Mouse (Mus musculus) adrenal gland, adult (tissue): ENCODE measurements at regions not wholly inside any gene's neighbourhood (a gene's known extent, or its start where the extent isn't known, plus 50 kb on each side); places are given as distances from the start of the nearest gene placed in this dataset.
A peak's percentile ranks its signal among the peaks of the same experiment; 100 is the strongest.

Source experiments
- DNase-seq, 2 experiments: peaks; one replicate each; pipeline ENCODE4 v3.0.0; 2022 to 2023; ENCODE audit warnings: low spot score in 1 of 2; ENCODE audit not compliant: inconsistent age in 2 of 2

DNA sequence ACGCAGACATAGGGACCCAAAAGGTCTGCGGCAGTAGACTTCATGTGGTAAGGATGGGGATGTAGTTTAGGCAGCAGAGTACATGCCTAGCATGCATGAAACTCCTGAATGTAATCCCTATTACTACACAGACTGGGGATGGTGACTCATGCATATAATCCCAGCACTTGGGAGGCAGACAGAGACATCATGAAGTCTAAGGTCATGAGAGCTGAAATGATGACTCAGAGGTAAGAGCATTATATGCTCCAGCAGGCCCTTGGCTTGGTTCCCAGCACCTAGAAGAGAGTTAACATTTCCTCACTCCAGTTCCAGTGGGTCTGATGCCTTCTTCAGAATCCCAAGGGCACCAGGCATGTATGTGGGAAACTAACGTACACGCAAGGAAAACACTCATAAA lies 412.2 kb downstream of the 1810013L24Rik start:
- peak in 1 of 2 experiments; percentile 76 for DNase-seq

DNA sequence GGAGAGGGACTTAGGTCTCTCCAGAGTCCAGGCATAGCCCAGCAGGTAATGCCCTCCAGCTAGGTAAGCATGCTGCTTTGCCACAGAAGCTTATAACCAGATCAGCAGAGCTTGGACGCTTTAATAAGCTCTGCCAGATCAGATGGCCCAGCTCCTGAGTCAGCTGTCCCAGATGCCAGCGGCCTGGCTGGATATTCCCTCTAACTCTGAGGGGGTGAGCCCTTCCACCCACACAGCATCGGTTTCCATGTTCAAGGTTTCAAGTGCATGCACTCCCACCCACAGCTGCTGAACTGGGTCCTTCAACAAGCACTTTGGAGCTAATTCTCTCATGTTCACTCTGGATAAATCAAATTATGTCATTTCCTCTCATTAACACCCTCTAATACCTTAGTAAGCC lies 417.3 kb downstream of the 1810013L24Rik start:
- peak in 1 of 2 experiments; percentile 44 for DNase-seq

GRCm38 (mm10) chr16:9253054-9253453 lies 423.2 kb downstream of the 1810013L24Rik start:
- no peak for DNase-seq

DNA sequence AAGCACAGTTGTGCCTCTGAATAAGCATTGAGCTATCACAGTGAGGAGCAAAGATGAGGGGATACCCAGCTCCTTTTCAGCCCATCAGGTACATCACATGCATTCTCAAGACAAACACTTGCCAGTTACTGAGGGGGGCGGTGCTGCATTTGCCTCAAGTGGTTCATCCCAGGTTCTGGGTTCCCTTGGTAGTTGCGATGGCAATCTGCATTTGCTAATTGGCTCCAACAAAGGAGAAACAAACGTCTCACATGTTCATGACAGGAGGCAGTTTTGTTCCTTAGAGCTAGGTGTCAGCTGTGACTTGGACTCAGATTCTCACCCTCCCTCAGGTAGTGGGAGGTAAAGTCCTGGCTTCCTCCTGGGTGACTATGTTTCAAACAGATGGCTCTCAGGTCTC lies 425.5 kb downstream of the 1810013L24Rik start:
- DNase-seq, result no peak

DNA sequence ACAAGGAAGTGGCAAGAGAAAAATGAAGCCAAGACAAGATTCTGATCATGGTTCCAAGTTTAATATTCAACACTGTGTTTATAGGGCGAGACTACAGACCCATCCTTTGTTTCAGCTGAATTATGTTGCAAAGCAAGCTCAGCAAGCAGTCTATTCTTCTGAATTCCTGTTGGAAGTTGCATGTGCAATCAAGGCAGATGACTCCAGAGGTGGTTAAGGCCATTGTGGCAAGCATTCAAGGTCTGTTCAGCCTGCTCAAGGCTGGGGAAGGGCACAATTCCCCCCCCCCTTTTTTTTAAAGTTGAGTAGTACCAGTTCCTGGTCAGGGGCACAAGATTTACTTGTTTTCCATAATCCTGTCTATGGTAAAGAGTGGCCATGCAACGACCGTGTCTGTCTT lies 431.1 kb downstream of the 1810013L24Rik start:
- DNase-seq, result peak in 1 of 2 experiments; percentile 59

GRCm38 (mm10) chr16:9264554-9265145 lies 434.8 kb downstream of the 1810013L24Rik start:
- no peak for DNase-seq

GRCm38 (mm10) chr16:9267204-9267603 lies 437.3 kb downstream of the 1810013L24Rik start:
- peak in 1 of 2 experiments; percentile 56 for DNase-seq

GRCm38 (mm10) chr16:9270099-9270498 lies 440.2 kb downstream of the 1810013L24Rik start:
- DNase-seq, result no peak

- DNase-seq, result no peak
These were observed 440.8 kb downstream of the 1810013L24Rik start for GRCm38 (mm10) chr16:9270671-9271070.

- DNase-seq, result peak in 1 of 2 experiments; percentile 43
These were observed 443.9 kb downstream of the 1810013L24Rik start for GRCm38 (mm10) chr16:9273751-9274300.

DNA sequence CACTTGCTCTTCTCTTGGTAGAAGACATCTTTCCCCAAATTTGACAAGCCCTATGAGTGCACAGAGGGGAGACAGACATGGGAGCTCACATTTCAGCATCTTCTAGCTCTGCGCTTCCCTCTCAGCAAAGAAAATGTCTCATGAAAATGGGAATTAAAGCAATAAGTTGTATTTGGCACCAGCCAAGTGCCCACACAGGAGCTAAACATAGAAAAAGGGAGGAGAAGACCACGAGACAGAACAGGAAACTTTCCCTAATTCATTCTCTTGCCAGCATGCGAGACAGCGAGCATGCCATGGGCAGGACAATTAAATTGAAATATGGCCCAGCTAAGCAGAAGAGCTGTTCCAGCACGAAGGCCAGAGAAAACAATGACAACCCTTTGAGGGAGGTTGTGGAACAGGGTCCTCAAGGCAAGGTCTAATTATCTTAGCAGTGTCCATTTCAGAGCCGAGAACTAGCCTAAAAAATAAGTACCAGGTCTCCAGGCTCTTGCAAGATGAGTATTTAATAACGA lies 444.7 kb downstream of the 1810013L24Rik start:
- peak; percentile 16 to 67 for DNase-seq

DNA sequence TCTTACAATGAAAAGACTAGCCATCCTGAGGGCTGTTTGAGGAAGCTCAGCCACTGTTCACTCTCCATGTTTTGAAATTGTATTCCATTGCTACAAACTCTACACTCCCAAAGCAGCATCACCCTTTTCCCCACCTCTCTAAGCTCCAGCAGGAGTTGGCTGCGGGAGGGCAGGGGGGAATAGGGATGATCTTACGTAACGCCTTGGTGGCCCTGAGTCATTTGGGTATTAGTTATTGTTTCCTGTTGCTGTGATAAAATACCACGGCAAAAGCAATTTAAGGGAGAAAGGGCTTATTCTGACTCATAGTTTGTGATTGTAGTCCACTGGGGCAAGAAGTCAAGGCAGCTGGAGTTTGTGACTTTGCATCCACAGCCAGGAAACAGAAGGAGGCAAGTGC lies 445.5 kb downstream of the 1810013L24Rik start:
- peak in 1 of 2 experiments; percentile 53 for DNase-seq

DNA sequence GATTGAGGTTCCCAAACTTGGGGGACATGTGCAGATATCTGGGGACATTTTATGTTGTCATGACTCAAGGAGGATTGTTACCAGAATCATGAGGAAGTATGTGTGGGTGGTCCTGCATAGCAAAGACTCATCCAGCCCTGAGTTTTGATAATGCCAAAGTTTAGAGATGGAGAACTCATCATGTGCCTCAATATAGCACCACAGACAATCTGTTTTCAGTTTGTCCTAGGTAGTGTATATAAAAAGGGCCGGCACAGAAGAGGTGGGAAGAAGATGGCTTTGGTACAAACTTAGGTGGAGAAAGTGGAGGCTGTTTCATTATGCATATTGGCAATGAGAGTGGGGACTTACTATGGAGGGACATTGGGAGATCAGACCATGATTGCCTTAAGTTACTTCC lies 447.2 kb downstream of the 1810013L24Rik start:
- no peak for DNase-seq

DNA sequence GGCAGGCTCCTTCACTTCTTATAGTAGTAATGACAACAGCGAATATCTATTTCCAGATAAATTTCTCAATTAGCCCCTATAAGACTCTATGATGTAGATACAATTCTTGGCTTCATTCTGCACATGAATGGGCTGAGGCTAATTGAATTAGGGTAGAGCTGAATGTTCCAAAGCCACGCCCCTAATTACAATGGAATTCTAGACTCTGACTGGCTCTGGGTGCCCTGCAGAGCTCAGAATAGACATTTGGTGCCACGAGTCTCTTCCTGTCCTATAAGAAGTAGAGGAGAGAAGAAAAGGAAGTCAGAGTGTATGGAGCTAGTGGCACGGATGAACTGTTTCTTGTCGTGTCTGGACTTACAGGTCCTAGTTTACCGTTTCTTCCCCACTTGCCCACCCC lies 449.8 kb downstream of the 1810013L24Rik start:
- no peak for DNase-seq

DNA sequence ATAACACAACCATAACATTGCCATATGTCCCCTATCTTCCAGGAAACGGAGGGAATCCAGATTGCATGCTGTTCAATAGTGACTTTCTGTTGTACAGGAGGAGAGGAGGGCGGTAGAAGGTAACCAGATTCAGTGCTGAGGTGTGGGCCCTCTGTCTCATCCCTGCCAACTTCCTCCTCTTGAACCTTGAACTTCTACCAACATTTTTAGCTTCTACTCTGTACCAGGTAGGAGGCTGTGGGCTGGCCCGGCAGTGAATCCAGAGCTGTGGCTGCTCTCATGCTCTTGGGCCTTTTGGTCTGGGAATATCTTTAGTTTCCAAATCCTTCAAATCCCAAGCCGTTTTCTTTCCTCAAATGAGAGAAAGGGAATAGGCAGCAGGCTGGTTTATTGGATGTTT lies 450.5 kb downstream of the 1810013L24Rik start:
- DNase-seq, result no peak

DNA sequence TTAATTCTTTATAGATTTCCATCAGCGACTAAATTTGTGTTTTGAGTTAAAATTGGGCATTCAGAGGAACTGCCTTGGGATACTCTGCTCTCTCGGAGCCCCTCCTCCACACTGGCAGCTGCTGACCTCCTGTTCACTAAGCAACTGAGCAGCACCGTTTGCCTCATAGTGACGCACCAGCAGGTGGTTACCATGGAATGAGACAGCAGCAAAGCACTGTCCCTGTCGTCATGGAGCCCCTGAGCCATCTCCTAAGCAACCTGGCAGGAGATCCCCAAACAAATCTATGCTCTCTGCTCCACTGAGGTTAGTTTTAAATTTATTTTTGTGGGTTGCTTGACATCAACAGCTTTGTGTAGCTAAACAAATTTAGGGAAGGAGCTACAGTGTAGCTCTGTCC lies 451.0 kb downstream of the 1810013L24Rik start:
- DNase-seq, result peak; percentile 58 to 83

- no peak for DNase-seq
These were observed 454.5 kb downstream of the 1810013L24Rik start for GRCm38 (mm10) chr16:9284423-9284822.

DNA sequence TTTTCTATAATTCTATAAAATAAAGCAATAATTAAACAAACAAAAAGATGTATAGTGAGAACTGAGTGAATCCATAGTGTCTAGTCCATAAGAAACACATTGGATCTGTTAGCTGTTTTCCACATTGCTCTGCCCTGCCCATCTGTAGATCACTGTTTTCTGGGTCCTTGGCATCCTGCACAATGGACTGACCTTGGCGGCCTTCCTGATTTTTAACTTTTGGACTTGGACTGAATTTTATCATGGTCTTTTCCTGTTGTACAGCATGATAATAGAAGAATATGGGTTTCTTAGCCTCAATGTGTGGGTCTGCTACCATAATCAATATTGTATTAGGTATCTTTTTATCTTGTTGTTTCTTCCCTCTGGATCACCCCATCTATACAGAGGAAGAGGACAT lies 456.0 kb downstream of the 1810013L24Rik start:
- peak in 1 of 2 experiments; percentile 65 for DNase-seq

GRCm38 (mm10) chr16:9287557-9287956 lies 457.7 kb downstream of the 1810013L24Rik start:
- no peak for DNase-seq

- peak in 1 of 2 experiments; percentile 74 for DNase-seq
These were observed 461.6 kb downstream of the 1810013L24Rik start for GRCm38 (mm10) chr16:9291356-9292020.

GRCm38 (mm10) chr16:9303134-9303533 lies 473.2 kb downstream of the 1810013L24Rik start:
- DNase-seq, result no peak

- DNase-seq, result no peak
These were observed 474.2 kb downstream of the 1810013L24Rik start for GRCm38 (mm10) chr16:9304079-9304478.
